Mouse (Mus musculus) hindbrain, embryonic 16.5 days (tissue): ENCODE results near the gene Arvcf. TPM values are rescaled to one million over a fixed set of nuclear protein-coding genes. Genes with fewer than 3 reads are reported as not detected.

Source experiments
- ATAC-seq: fragments of 200-750 bp; cut with Nextera tagmentation; 2 replicates; pipeline ENCODE4 v1.8.0; 2017; ENCODE audit warnings: moderate TSS enrichment, moderate library complexity
- H3K27ac ChIP-seq: fragments of 300-500 bp; sonication (generic); 2 replicates; pipeline ENCODE4 v1.5.1; 2014; ENCODE audit warnings: low read depth, mild to moderate bottlenecking, control low read depth, low read length, moderate library complexity
- H3K27me3 ChIP-seq: fragments of 300-500 bp; sonication (generic); replicated peaks from 2 replicates; pipeline ENCODE4 v1.6.1; 2014; ENCODE audit warnings: low read length; ENCODE audit not compliant: control insufficient read depth, insufficient read depth
- H3K36me3 ChIP-seq: fragments of 300-500 bp; sonication (generic); 2 replicates; pipeline ENCODE4 v1.6.1; 2014; ENCODE audit warnings: mild to moderate bottlenecking, low read length, moderate library complexity, mixed read lengths; ENCODE audit not compliant: control insufficient read depth, insufficient read depth
- H3K4me1 ChIP-seq: fragments of 300-500 bp; sonication (generic); 2 replicates; pipeline ENCODE4 v1.6.1; 2014; ENCODE audit warnings: low read depth, low read length; ENCODE audit not compliant: control insufficient read depth, insufficient read depth
- H3K4me2 ChIP-seq: fragments of 300-500 bp; sonication (generic); 2 replicates; pipeline ENCODE4 v1.6.1; 2014; ENCODE audit warnings: mild to moderate bottlenecking, low read length, control low read depth, moderate library complexity
- H3K4me3 ChIP-seq: fragments of 300-500 bp; sonication (generic); 2 replicates; pipeline ENCODE4 v1.5.1; 2014; ENCODE audit warnings: mild to moderate bottlenecking, low read length, control low read depth, moderate library complexity
- H3K9ac ChIP-seq: fragments of 300-500 bp; sonication (generic); 2 replicates; pipeline ENCODE4 v1.6.1; 2014; ENCODE audit warnings: low read depth, mild to moderate bottlenecking, control low read depth, low read length, moderate library complexity
- H3K9me3 ChIP-seq: fragments of 300-500 bp; sonication (generic); 2 replicates; pipeline ENCODE4 v1.6.1; 2014; ENCODE audit warnings: mild to moderate bottlenecking, low read length, moderate library complexity; ENCODE audit not compliant: control insufficient read depth
- WGBS: fragments of 180-500 bp; shearing (Covaris S2); extraction: QIAGEN DNeasy Blood & Tissue Kit; methylation state at CpG from one replicate; pipeline ENCODE4 v1.1.7; 2014; 5-methylcytosine and 5-hydroxymethylcytosine counted together
- polyA plus RNA-seq: library from polyadenylated mRNA; unstranded; fragments of >200 nt; fragmentation: Nextera tagmentation; extraction: Ambion mirVana; gene quantifications from 2 replicates; pipeline ENCODE4 v1.2.1, GENCODE M21; 2015

The Arvcf gene
- polyA plus RNA-seq, 1 experiment from 2014 or later = 68.3 TPM

GRCm38 (mm10) chr16:18395620-18396036, 47.6 kb downstream of the Arvcf start:
- Histone ChIP-seq H3K4me1 (peaks cover 49% of the 10 kb centered on the region), H3K27me3 (no peaks in the 10 kb centered on the region), H3K27ac (peak overlapping the region; percentile 62), H3K4me2 (peak overlapping the region; percentile 1; the same call in 1 of the 2 replicates), H3K36me3 (peaks cover 23% of the 10 kb centered on the region), H3K9ac (no peak overlapping the region), H3K4me3 (no peak overlapping the region), H3K9me3 (no peaks in the 10 kb centered on the region)
- no peak; the same call in 1 of the 2 replicates for ATAC-seq
- 20% methylated on average over 6 of the region's 7 CpGs for WGBS

- H3K4me2 ChIP-seq = no peak overlapping the region
- WGBS = 66% methylated on average over 2 of the region's 2 CpGs
- no peak overlapping the region for H3K9ac ChIP-seq
- peaks cover 55% of the 10 kb centered on the region for H3K4me1 ChIP-seq
- peaks cover 23% of the 10 kb centered on the region for H3K36me3 ChIP-seq
- H3K4me3 ChIP-seq = no peak overlapping the region
- H3K27me3 ChIP-seq = no peaks in the 10 kb centered on the region
- ATAC-seq = peak; percentile 9
- peak overlapping the region; percentile 62 for H3K27ac ChIP-seq
- no peaks in the 10 kb centered on the region for H3K9me3 ChIP-seq
These were observed 48.2 kb downstream of the Arvcf start for GRCm38 (mm10) chr16:18396201-18396600.

- H3K27ac ChIP-seq = no peak overlapping the region; the same call in 1 of the 2 replicates
- H3K9me3 ChIP-seq = no peaks in the 10 kb centered on the region
- no peak overlapping the region for H3K4me2 ChIP-seq
- H3K36me3 ChIP-seq = peaks cover 30% of the 10 kb centered on the region
- ATAC-seq = no peak
- no peak overlapping the region for H3K9ac ChIP-seq
- H3K4me3 ChIP-seq = no peak overlapping the region
- WGBS = 96% methylated on average over 27 of the region's 27 CpGs
- H3K27me3 ChIP-seq = no peaks in the 10 kb centered on the region
- H3K4me1 ChIP-seq = peaks cover 56% of the 10 kb centered on the region
These were observed 49.0 kb downstream of the Arvcf start for GRCm38 (mm10) chr16:18396791-18397621.

- Histone ChIP-seq H3K4me1 (peaks cover 33% of the 10 kb centered on the region), H3K4me2 (no peak overlapping the region; the same call in 1 of the 2 replicates), H3K27me3 (no peaks in the 10 kb centered on the region), H3K36me3 (peaks cover 56% of the 10 kb centered on the region), H3K9ac (0 out of 2 replicates have a peak overlapping the region, but pooled peaks have one; percentile 32), H3K4me3 (no peak overlapping the region), H3K27ac (peak overlapping the region; percentile 69), H3K9me3 (no peaks in the 10 kb centered on the region)
- no peak for ATAC-seq
- 42% methylated on average over 9 of the region's 9 CpGs for WGBS
These were observed 52.0 kb downstream of the Arvcf start for GRCm38 (mm10) chr16:18400028-18400427.

GRCm38 (mm10) chr16:18400472-18401216, 52.7 kb downstream of the Arvcf start:
- Histone ChIP-seq H3K9me3 (no peaks in the 10 kb centered on the region), H3K4me1 (peaks cover 29% of the 10 kb centered on the region), H3K36me3 (peaks cover 61% of the 10 kb centered on the region), H3K9ac (no peak overlapping the region), H3K27me3 (no peaks in the 10 kb centered on the region), H3K4me2 (no peak overlapping the region; the same call in 1 of the 2 replicates), H3K27ac (peak overlapping the region; percentile 69), H3K4me3 (no peak overlapping the region)
- WGBS = 10% methylated on average over 5 of the region's 7 CpGs
- ATAC-seq = peak; percentile 89

- no peak for ATAC-seq
- WGBS = 92% methylated on average over 12 of the region's 12 CpGs
- H3K4me1 ChIP-seq = peaks cover 27% of the 10 kb centered on the region
- H3K9ac ChIP-seq = no peak overlapping the region
- H3K36me3 ChIP-seq = peaks cover 53% of the 10 kb centered on the region
- H3K4me3 ChIP-seq = no peak overlapping the region
- H3K27me3 ChIP-seq = no peaks in the 10 kb centered on the region
- no peaks in the 10 kb centered on the region for H3K9me3 ChIP-seq
- H3K4me2 ChIP-seq = no peak overlapping the region
- no peak overlapping the region for H3K27ac ChIP-seq
These were observed 55.3 kb downstream of the Arvcf start for GRCm38 (mm10) chr16:18403285-18403684.

- Histone ChIP-seq H3K36me3 (peaks cover 46% of the 10 kb centered on the region), H3K9me3 (no peaks in the 10 kb centered on the region), H3K9ac (no peak overlapping the region), H3K27me3 (no peaks in the 10 kb centered on the region), H3K4me3 (no peak overlapping the region), H3K4me1 (peaks cover 26% of the 10 kb centered on the region), H3K4me2 (no peak overlapping the region), H3K27ac (0 out of 2 replicates have a peak overlapping the region, but pooled peaks have one; percentile 64)
- ATAC-seq = no peak
- 76% methylated on average over 13 of the region's 13 CpGs for WGBS
These were observed 57.3 kb downstream of the Arvcf start for GRCm38 (mm10) chr16:18405091-18405854.

- H3K27me3 ChIP-seq = no peaks in the 10 kb centered on the region
- no peaks in the 10 kb centered on the region for H3K9me3 ChIP-seq
- peak overlapping the region; percentile 64; the same call in 1 of the 2 replicates for H3K27ac ChIP-seq
- H3K36me3 ChIP-seq = peaks cover 48% of the 10 kb centered on the region
- H3K9ac ChIP-seq = no peak overlapping the region
- H3K4me2 ChIP-seq = no peak overlapping the region
- 55% methylated on average over 2 of the region's 2 CpGs for WGBS
- ATAC-seq = no peak
- H3K4me3 ChIP-seq = no peak overlapping the region
- peaks cover 20% of the 10 kb centered on the region for H3K4me1 ChIP-seq
These were observed 57.9 kb downstream of the Arvcf start for GRCm38 (mm10) chr16:18405876-18406275.
